Comparison of ENCODE assay signal across 32 mouse cellular contexts in the genomic region with DNA sequence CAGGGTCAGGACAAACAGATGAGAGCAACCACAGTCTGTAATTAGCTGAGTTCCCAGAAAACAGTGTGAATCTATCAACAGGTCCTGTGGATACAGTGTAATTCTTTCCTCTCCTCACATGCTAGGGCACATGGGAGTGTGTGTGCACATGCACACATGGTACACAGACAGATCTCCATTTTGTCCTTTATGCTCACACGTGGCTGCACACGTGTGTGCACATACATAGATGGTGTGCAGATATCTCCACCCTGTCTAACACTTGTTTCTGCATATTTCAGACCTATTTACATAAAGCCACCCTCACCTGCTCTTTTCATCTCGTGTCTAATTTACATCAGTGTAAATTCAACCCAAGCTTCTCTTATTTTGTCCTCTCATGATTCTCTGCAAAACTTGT.
"Had no signal": no experiment of that assay in that cellular context is flagged by ENCODE, and none has a peak within 500 bp of the region (broad histone marks: within the 10 kb centered on the region; RNA-seq: fewer than 3 reads in every experiment).

No protein-coding gene starts in this region.

- DNase-seq: left cerebral cortex, postnatal 4 days; liver; liver, embryonic 13.5 days; liver, postnatal 0 days; lung, adult 18-20 months; lung, adult 2 months; lung, embryonic 14.5 days; lung, postnatal 10 days; lung, postnatal 14 days; lung, postnatal 36 days; lung, postnatal 4 days; midbrain, embryonic 14.5 days had no signal

- H3K9ac ChIP-seq: limb, embryonic 12.5 days; limb, embryonic 13.5 days; limb, embryonic 15.5 days; liver, embryonic 12.5 days; liver, embryonic 13.5 days; liver, embryonic 14.5 days; liver, embryonic 15.5 days; liver, postnatal 0 days; lung, embryonic 14.5 days; lung, embryonic 15.5 days; midbrain, embryonic 12.5 days; midbrain, embryonic 13.5 days; midbrain, embryonic 15.5 days; neural tube, embryonic 12.5 days had no signal

- H3K4me3 ChIP-seq: limb, embryonic 10.5 days; limb, embryonic 12.5 days; limb, embryonic 13.5 days; limb, embryonic 15.5 days; liver, embryonic 12.5 days; liver, embryonic 13.5 days; liver, embryonic 15.5 days; lung, embryonic 15.5 days; megakaryocyte, embryonic 14.5 days; midbrain, embryonic 10.5 days; midbrain, embryonic 12.5 days; midbrain, embryonic 13.5 days; midbrain, embryonic 15.5 days; myocyte; neural tube, embryonic 12.5 days had no signal

- H3K27ac ChIP-seq: limb, embryonic 10.5 days; limb, embryonic 12.5 days; limb, embryonic 13.5 days; limb, embryonic 15.5 days; liver, embryonic 12.5 days; liver, embryonic 13.5 days; liver, embryonic 14.5 days; liver, embryonic 15.5 days; lung, embryonic 15.5 days; macrophage; midbrain, embryonic 10.5 days; midbrain, embryonic 12.5 days; midbrain, embryonic 13.5 days; midbrain, embryonic 15.5 days; neural tube, embryonic 12.5 days had no signal

- H3K9me3 ChIP-seq: limb, embryonic 10.5 days; limb, embryonic 12.5 days; limb, embryonic 13.5 days; limb, embryonic 15.5 days; liver, embryonic 12.5 days; liver, embryonic 13.5 days; liver, embryonic 15.5 days; lung, embryonic 15.5 days; megakaryocyte, embryonic 14.5 days; midbrain, embryonic 10.5 days; midbrain, embryonic 12.5 days; midbrain, embryonic 13.5 days; midbrain, embryonic 15.5 days; neural tube, embryonic 12.5 days had no signal

- H3K27me3 ChIP-seq: limb, embryonic 12.5 days; limb, embryonic 13.5 days; limb, embryonic 15.5 days; liver, embryonic 12.5 days; liver, embryonic 13.5 days; liver, embryonic 15.5 days; lung, embryonic 15.5 days; megakaryocyte, embryonic 14.5 days; midbrain, embryonic 12.5 days; midbrain, embryonic 13.5 days; midbrain, embryonic 15.5 days; neural tube, embryonic 12.5 days had no signal

- H3K4me1 ChIP-seq: limb, embryonic 10.5 days; limb, embryonic 12.5 days; limb, embryonic 13.5 days; limb, embryonic 15.5 days; liver, embryonic 12.5 days; liver, embryonic 13.5 days; liver, embryonic 15.5 days; lung, embryonic 15.5 days; midbrain, embryonic 10.5 days; midbrain, embryonic 12.5 days; midbrain, embryonic 13.5 days; midbrain, embryonic 15.5 days; neural tube, embryonic 12.5 days had no signal

- H3K36me3 ChIP-seq: limb, embryonic 10.5 days; limb, embryonic 12.5 days; limb, embryonic 13.5 days; limb, embryonic 15.5 days; liver, embryonic 12.5 days; liver, embryonic 13.5 days; liver, embryonic 15.5 days; lung, embryonic 15.5 days; midbrain, embryonic 10.5 days; midbrain, embryonic 12.5 days; midbrain, embryonic 13.5 days; midbrain, embryonic 15.5 days; neural tube, embryonic 12.5 days had no signal

- H3K4me2 ChIP-seq: limb, embryonic 12.5 days; limb, embryonic 13.5 days; limb, embryonic 15.5 days; liver, embryonic 11.5 days; liver, embryonic 12.5 days; liver, embryonic 13.5 days; liver, embryonic 15.5 days; lung, embryonic 14.5 days; lung, embryonic 15.5 days; midbrain, embryonic 11.5 days; midbrain, embryonic 12.5 days; midbrain, embryonic 13.5 days; midbrain, embryonic 15.5 days; neural tube, embryonic 12.5 days had no signal

- ATAC-seq: liver, embryonic 12.5 days; liver, postnatal 0 days; lung, postnatal 0 days; midbrain, embryonic 13.5 days; midbrain, embryonic 15.5 days; midbrain, embryonic 16.5 days had no signal
